Mouse (Mus musculus) liver, adult 10 weeks (tissue): ENCODE results near the gene Gap43. TPM values are rescaled to one million over a fixed set of nuclear protein-coding genes. Genes with fewer than 3 reads are reported as not detected.

Experiments
- polyA plus RNA-seq: library from polyadenylated mRNA; stranded (reverse); fragments of 350-450 nt; fragmentation: Illumina TruSeq; extraction: RNeasy Lipid Tissue Mini Kit (QIAGEN cat#74804); gene quantifications from one replicate; pipeline ENCODE4 v1.2.3, GENCODE M21; 2014; ENCODE audit warnings: low read depth, low replicate concordance

Gene Gap43
- not detected for polyA plus RNA-seq

GRCm38 (mm10) chr16:42340021-42340768 is at the start of gene Gap43:
Gap43 (minus strand) TSS chr16:42340651.

